Mouse (Mus musculus): ENCODE data around the gene Tmem151a.

DNA sequence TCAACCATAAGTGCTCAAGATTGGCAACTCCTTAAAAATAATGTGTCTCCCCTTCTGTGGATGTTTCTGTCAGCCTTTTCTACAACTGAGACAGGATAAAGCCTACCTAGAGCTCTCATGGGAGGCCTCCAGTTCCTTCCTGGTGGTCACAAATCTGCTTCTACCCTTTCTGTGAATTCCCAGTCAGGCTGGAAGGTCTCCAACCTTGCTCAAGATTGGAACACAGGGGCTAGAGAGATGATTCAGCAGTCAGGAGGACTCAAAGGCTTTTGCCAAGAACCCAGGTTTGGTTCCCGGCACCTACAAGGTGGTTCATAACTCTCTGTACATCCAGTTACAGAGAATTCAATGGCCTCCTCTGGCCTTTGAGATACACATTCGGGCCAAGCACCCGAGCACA is 37.9 kb upstream of the Tmem151a start:
- TF ChIP-seq MAX (IDR thresholded peaks at IDR 0.05; ENCODE audit: low read depth) (no peak), TCF3 (IDR thresholded peaks at IDR 0.05; ENCODE audit: insufficient read length, low read depth) (no peak), TCF12 (IDR thresholded peaks at IDR 0.05; ENCODE audit: insufficient read depth, poor library complexity, severe bottlenecking) (no peak), USF1 (IDR thresholded peaks at IDR 0.05; ENCODE audit: low read depth) (no peak), POLR2A (IDR thresholded peaks at IDR 0.05; ENCODE audit: insufficient read length, low read depth) (no peak), MYOD1 (IDR thresholded peaks at IDR 0.05; ENCODE audit: control insufficient read depth in 1 of 3, insufficient read length in 2 of 3, low read depth in 2 of 3) (no peak), MYOG (IDR thresholded peaks at IDR 0.05; ENCODE audit: control insufficient read depth in 1 of 3, insufficient read depth in 1 of 3, insufficient read length in 2 of 3, low read depth in 2 of 3) (no peak)
